Mouse (Mus musculus): Measurements from ENCODE around the gene Hoxa11.
A peak's percentile ranks its signal among the peaks of the same experiment; 100 is the strongest.

The Hoxa11 gene

DNA sequence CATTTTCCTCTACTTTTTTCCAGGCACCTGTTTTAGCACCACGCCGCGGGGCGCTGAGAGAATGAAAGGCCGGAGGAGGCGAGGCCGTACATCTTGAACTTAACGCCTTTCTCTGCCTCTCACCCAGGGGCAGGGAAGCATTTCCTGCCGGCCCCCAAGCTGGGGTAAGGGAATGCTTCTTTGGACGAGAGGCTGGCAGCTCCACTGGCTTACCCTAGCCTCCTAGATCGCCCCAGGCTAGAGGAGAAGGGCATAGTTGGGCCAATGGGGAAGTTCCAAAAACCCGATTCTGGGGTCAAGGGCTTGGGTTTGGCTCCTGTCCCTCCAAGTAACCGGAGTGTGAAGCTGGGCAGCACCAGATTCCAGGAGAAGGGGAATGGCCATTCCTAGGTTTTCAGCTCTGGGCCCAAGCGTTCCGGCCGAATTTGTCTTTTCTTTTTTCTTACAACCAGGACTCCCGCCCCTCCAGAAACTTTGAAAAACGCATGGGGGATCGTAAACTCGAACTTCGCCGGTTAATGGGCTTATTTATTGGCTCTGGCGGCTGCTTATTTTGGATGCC is 12.5 kb downstream of the Hoxa11 start:
- DNase-seq (ENCODE audit: low spot score), result no peak

DNA sequence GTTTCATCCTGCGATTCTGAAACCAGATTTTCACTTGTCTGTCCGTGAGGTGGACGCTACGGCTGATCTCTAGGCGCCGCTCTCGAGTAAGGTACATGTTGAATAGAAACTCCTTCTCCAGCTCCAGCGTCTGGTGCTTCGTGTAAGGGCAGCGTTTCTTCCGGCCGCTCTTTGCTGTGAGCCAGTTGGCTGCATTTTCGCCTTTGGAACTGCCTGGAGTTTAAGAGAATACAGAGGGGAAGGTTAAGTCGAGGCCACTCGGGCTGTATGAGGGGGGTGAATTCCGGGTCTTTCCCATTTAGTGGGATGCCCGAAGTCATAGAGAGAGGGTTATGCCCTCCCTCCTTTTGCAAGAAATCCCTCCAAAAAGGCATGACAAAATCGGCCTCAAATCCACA is 13.0 kb downstream of the Hoxa11 start:
- DNase-seq (ENCODE audit: low spot score), result no peak

DNA sequence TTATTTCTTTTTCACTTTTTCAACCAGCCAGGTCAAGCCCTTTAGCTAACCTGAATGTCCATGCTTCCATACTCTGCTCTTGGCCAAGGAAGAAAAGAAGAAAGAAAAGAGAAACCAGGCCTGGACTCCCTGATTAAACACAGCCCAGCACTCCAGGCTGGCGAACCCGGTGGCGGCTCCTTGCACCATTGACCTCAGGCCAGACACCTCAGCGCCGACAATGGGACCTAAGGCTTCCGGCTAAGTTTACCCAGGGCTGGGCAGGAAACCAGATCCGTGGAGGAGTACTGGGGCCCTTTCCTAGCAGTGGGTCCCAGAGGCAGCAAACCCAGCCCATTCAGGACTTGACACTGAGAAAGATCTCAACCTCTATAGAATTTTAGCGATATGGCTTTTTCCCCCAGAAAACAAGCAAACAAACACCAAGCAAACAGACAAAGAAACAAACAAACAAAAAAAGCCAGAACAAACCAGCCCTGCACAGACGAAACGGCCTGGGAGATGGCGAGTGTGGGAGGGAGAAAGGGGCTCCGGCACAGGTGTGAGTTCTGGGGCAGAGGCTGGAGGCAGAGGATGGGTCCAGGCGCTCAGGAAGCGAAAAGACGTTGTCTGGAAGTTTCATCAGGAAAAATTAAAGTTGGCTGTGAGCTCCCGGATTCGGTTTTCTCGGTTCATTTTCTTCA is 13.6 kb downstream of the Hoxa11 start:
- DNase-seq (ENCODE audit: low spot score), result no peak

DNA sequence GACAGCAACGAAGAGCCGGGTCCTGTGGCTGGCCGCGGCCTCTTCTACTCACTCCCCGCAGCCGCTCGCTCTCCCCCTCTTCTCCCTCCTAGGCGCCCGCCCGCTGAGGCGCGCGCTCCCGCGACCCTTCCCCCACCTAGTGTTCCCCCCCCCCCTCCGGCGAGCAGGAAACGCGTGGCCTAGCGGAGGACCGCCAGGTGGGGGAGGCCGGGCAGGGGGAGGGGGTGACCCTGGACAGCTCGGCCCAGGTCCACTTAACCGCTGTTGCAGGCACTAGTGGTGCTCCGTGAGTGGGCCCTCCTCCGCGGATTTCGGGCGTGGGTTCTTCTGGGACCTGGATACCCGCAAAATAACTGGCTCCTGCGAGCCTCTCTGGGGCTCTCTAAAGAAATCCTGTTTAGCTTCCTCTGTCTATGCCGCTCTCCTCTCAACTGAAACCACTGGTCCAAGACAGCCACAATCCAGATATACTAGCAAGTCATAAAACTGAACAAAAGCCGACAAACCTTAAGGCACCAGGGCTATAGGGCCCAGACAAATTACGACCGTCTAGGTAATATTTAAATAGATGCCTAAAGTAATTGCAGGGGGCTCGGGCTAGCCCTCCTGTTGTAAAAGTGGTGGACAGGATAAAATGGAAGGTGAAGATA is 15.0 kb downstream of the Hoxa11 start, which contains the start of gene Hoxa9:
TSS of gene Hoxa9 (minus strand) at position 574 of the 650 bp plus-strand sequence.
- DNase-seq (ENCODE audit: low spot score), result no peak

DNA sequence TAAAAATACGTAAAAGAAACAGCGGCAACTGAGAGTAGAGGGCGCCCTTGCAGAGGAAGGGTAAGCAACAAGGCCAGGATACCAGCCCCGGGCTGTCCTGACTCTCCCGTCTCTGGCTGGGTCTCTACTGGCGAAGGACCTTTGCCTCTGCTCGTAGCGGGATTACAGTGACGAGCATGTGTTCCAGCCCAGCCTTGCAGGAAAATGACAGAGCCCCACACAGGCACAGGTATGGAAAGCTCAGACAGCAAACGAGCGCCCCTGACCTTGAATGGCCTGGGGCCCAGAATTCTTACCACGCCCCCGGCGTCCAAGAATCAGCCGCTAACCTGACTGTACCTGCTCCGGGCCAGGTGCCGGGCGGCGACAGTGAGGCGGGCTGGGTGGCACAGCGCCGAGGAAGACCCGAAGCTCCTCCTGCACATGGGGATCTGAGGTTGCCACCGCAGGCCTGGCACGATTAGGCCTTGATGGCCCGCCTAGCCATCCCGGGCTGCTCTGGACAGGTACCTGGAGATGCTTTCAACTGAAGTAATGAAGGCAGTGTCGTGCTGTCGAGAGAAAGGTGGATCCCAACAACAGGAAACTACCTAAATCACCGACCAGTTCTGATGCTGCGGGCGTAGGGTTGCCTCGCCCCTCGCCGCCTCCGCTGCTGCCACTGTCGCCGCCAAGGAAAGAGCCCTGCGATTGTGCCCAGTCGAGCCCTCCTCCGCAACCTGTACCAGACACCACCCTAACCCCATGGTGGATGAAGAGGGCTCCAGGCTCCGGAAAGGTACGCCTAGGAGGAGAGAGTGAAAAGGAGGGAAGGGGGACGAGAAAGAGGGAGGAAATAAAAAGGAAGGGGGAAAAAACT is 15.8 kb downstream of the Hoxa11 start:
- no peak for DNase-seq (ENCODE audit: low spot score)

DNA sequence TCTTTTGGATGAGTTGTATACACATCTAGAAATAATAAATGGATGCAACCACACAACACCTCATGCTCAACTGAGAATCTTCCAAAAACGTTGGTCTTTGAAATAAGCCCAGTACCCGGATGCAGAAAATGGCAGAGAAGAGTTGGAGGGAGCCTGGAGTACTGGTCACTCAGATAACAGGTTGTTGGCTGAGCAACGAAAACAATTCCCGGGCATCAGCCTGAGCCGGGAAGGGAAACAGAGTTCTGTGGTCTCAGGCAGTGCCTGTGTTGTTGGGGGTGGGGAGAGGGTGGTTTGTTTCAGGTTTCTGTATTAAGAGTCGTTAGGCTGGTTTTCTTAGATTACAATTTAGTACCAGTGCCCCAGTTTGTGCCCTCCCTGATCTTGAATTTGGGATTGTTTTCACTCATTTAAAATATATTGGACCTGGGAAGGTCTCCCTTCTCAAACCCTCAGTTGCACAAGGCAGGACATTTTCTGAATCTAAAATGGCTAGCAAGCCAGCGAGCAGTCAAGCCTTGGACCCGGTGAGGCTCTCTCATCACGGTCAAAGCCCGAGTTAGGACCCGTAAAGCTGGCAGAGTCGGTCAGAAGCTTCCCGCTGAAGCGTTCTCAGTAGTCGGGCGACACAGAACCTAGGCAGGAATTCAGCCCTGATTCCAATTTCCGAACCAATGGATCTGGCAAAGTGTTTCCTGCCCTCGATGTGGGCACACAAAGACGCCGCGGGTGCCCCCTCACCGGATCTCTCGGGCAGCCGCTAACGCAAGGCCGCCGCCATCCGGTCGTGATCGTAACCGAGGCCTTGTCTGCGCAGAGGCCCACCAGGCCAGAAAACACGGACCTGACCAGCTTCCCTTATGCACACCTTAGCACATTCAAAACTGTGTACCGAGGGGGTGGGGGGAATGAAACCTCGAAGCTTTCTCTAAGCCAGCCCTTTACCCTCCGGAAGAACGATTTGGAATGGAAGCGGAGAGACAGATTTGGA is 16.8 kb downstream of the Hoxa11 start:
- DNase-seq (ENCODE audit: low spot score), result no peak

DNA sequence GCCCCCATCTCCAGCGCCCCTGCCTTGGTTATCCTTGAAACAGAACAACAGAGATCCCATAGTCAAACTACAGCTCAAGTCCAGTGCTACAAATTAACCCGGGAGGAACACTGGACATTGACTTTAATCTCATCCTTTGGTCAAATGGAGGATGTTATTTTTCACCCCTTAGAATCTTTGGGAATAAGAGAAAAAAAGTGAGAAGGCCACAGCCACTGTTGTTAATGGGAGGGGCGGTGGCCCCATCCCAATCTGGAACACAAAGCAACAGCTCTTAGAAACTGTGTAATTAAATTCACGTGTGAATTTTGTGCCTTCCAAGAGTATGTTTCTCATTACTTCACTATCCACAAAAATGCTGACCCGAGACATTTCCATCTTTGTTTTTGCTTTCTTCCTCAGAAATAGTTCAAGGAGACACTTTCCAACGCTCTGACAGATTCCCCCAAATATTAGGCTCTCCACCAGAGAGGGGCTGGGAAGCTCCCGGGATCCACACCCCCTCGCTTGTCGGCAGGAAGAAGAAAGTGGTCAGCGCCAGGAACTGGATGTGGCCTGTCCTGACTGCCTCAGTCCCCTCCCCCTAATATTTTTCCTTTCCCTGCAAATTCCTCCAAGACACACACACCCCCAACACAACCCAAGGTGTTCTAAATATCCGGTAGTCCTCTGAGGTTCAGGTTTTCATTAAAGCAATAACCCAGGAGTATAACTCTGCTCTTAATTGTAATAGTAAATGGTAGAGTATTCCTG is 18.0 kb downstream of the Hoxa11 start:
- DNase-seq (ENCODE audit: low spot score), result no peak

DNA sequence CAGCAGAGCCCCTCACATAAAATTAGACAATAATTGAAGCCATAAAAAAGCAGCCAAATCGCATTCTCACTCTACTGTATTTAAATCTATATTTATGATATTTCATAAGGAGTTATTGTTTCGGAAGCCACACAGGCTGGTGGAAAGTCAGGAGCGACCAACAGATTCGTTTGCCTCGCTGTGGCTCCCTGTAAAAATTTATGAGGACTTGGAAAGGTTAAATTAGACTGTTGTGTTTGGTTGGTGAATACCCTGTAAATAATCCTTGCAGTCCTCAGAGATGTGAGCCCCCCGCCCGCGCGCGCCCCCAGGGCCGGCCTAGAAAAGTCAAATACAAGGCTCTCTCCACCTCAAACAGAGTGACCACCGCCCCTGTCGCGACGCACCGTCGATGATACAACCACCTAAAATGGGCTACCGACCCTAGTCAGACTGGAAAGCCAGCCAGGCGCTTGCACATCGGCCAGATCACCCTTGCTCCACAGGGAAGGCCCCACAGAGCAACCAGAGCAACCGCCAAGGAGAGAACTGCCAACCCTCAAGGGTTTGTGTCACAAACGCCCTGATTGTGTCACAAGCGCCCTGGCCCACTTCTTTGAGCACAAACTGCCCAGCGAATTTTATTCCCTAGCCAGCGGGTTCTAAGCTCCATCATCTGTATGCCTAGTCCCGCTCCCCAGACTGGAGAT is 18.9 kb downstream of the Hoxa11 start:
- DNase-seq (ENCODE audit: low spot score), result peak; percentile 48

DNA sequence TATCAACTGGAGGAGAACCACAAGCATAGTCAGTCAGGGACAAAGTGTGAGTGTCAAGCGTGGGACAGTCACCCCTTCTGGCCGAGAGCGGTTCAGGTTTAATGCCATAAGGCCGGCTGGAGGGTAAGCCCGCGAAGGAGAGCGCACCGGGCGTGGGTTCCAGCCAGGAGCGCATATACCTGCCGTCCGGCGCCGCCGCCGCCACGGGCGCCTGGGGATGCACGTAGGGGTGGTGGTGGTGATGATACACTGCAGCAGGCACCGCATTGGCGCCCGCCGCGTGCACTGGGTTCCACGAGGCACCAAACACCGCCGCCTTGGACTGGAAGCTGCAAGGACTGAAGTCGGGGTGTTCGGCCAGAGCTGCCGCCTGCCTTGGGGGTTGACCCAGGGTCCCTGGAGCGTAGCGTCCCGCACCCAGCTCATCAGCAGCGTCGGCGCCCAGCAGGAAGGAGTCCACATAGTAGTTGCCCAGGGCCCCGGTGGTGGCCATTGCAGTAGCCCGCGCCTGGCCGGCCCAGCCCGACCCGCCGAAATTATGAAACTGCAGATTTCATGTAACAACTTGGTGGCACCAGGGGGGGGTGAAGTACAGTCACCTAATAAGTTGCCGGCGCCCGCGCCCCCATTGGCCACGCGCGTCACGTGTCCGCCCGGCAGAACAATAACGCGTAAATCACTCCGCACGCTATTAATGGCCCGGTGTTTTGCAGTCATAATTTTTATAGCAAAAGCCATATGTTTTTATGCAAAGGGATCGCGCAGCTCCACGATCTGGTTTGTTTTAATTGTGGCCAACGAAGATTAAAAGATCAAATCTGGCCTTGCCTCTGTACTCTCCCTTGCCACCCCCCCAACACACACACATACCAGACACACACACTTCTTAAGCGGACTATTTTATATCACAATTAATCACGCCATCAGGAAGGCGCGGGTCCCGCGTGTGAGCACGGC is 19.7 kb downstream of the Hoxa11 start:
- DNase-seq (ENCODE audit: low spot score), result peak; percentile 81

DNA sequence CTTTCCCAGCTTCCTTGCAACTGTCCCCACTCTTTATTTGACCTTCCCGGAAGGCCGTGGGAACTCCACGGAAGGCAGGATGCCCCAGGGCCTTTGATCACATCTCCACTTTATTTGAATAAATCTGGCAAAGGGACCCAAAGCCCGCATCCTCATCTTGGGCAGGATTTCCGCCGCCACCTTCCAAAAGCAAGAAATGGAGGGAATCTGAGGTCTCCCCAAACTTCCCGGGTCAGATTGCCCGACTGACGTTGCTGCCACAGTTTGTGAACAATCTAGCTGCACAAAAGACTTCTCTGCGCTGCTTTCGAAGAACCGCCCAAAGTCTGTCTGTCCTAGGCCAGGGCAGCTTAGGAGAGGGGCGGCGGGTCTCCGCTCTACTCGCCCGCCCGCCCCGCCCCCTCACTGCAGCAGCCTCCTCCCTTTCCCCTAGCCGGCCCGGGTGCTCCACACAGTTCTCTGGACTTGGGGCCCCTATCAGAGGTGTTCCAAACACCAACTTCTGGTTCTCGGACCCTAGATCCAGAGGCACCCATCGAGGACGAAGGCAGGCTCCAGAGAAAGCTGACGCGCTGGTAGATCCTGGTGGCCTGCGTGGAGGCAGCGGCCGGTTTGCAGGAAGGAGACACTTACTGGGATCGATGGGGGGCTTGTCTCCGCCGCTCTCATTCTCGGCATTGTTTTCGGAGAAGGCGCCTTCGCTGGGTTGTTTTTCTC is 20.6 kb downstream of the Hoxa11 start:
- no peak for DNase-seq (ENCODE audit: low spot score)

DNA sequence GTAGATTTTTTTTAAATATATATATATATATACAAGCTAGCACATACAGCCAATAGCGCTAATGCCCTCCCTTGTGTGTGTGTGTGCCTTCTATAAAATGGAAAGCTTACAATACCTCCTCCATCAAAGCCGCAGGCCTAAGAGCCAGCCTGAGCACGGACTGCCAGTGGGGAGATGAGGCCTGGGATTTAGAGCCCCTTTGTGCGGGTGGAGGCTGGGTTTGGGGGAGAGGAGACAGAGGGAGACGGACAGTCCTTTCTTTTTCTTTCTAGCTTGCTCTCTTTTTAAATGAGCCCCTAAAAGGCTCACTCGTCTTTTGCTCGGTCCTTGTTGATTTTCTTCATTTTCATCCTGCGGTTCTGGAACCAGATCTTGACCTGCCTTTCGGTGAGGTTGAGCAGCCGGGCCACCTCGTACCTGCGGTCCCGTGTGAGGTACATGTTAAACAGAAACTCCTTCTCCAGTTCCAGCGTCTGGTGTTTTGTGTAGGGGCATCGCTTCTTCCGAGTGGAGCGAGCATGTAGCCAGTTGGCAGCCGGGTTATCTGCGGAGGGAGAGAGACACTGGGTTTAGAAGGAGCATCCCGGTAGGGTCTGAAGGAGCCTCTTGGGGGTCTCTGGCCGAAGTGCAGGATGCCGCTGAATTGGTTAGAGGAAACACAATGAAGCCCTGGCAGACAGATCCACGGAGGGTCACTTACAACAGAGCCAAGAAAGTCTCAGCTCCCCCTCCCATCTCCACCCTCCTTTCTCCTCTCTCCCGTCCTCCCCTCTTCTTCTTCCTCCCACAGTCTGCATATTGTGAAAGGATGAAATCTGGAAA is 21.5 kb downstream of the Hoxa11 start:
- no peak for DNase-seq (ENCODE audit: low spot score)

DNA sequence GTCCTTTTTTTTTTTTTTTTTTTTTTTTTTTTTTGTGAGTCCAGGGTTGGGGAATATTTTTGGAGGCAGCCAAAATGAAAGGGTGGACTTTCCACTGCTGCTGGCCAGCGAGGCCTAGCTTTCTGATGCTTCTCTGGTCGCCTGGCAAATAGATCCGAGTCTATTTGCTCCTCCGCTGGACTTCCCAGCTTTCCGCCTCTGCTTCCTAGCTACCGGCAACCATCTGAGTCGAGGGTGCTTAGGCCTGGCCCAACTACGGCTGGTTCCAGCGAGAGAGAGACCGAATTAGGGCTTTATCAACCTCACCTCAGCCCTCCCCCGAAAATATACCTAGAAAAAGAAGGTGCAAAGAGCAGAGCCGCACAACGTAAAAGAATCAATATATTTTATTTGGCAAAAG is 22.9 kb downstream of the Hoxa11 start:
- DNase-seq (ENCODE audit: low spot score), result no peak

DNA sequence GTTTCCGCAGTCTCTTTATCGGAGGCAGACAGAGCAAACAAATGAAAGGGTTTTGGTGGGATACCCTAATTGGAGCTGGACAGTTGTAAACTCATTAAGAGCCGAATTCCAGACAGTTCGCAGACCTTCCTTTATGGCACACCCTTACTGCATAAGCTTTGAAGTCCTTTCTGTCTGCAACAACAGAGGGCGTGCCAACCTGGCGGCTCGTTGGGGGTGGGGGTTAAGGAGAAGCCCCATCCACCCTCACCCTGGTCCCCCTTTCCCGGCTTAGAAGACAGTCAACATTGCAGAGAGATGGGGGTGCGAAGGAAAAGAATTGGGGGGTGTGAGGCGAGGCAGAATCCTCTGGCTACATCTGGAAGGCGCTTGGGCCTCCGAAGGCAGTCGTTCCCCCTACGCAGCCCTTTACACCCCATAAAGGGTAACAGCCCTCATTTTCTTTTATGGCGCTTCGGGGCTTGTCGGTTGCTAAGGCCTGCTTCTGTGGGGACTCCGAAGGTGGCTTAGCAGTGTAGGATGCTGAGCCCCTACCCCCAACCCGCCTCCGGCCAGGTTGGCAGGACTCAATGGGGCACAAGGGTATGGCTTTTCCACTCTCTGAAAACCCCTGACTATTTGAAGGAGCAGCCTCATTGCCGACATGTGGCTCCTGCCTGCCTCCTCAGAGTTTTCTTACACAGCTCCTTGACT is 23.5 kb downstream of the Hoxa11 start:
- peak; percentile 51 for DNase-seq (ENCODE audit: low spot score)

DNA sequence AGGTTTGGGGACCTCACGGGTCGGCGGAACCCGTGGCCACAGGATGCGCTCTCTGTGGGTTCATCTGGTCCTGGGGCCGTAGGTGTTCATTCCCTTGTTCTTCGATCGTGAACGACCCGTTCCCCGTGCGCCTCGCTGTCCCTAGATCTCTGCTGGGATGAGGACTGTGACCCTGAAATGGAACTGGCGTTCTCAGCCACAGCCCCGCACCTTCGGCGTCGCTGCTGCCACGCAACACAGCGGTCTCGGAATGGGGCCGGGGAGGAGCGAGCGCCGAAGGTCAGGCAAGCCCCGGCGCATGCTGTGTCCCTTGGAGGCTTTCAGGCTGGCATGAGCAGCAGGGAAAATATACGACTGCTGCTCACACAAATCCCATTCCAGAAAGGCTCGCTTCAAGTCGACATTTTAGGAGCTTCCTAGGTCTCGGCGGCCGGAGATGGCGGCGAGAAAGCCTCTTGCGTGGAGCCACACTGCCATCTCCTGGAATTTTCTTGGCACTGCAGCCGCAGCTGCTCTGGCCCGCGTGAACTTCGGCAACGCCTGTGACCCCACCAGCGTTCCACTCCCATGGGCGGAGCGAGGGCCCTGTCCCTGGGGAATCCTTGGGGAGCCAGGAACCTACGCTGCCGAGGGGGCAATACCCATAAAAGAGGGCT is 24.1 kb downstream of the Hoxa11 start, which contains the start of gene Hoxa7:
TSS of gene Hoxa7 (minus strand) at position 518 of the 656 bp plus-strand sequence.
- DNase-seq (ENCODE audit: low spot score), result peak; percentile 92

DNA sequence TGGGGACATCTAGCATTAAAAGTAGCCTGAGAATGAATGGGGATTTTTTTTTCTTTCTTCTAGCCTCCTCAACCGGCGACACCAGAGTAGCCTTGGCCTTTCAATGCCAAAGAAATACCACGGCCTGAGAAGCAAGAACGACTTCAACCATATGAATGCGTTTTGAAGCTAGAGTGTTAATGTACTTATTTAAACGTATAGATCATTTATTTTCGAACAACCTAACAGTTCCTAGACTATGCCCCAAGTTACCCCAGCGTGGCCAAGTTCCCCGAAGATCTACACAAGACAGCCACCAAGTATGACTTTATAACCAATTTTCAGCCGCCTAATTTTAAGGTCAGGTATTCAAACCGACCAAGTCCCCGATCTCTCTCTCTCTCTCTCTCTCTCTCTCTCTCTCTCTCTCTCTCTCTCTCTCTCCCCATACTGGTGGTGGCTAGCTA is 24.7 kb downstream of the Hoxa11 start:
- no peak for DNase-seq (ENCODE audit: low spot score)

All from urinary bladder, postnatal 25 days (tissue).